Mouse (Mus musculus) left cerebral cortex, postnatal 10 days (tissue): ENCODE data around the gene Gm3448. TPM values are rescaled to one million over a fixed set of nuclear protein-coding genes. Genes with fewer than 3 reads are reported as not detected.
"Not testable (repeated sequence)": the region's sequence is repeated elsewhere in the genome, so short reads cannot be mapped to it uniquely, and the experiment has no call there.

Source experiments
- DNase-seq, 2 experiments: peaks; one replicate each; pipeline ENCODE4 v3.0.0; 2021 to 2022; ENCODE audit warnings: low spot score in 2 of 2, mixed read lengths in 1 of 2; ENCODE audit errors: extremely low spot score in 1 of 2
- intact Hi-C: fragments of 180-260 bp; cut with DNase I; formaldehyde crosslinking; loops from one replicate; pipeline ENCODE4 v1.15.1; 2025
- total RNA-seq, 2 experiments: library from RNA; stranded (reverse); gene quantifications; 2 replicates each; pipeline ENCODE4 v1.2.3; 2021

Gene Gm3448
- total RNA-seq, 2 experiments from 2014 or later: 5.5 to 6.3 TPM

- DNase-seq, intact Hi-C loops: not testable (repeated sequence)
Observed at GRCm38 (mm10) chr17:14977718-14978361, 63.5 kb downstream of the Gm3448 start.

- DNase-seq, intact Hi-C loops: not testable (repeated sequence)
Observed at GRCm38 (mm10) chr17:14968373-14968913, 72.9 kb downstream of the Gm3448 start.

- DNase-seq, intact Hi-C loops: not testable (repeated sequence)
Observed at GRCm38 (mm10) chr17:14961557-14962154, 79.7 kb downstream of the Gm3448 start.

GRCm38 (mm10) chr17:14960951-14961556 lies 80.3 kb downstream of the Gm3448 start, which contains the start of gene Phf10:
Gene Phf10, minus strand, starts transcription at chr17:14961273.
- intact Hi-C loops: not testable (repeated sequence)
- DNase-seq: peak in 1 of 2 experiments; percentile 57

- peak in 1 of 2 experiments; percentile 58 for DNase-seq
- intact Hi-C loops: no loop called here
Observed at GRCm38 (mm10) chr17:14960520-14960919, 80.8 kb downstream of the Gm3448 start.

- intact Hi-C loops: no loop called here
- no peak for DNase-seq
Observed at GRCm38 (mm10) chr17:14959979-14960378, 81.4 kb downstream of the Gm3448 start.

- DNase-seq: no peak
- intact Hi-C loops: no loop called here
Observed at GRCm38 (mm10) chr17:14958686-14959327, 82.5 kb downstream of the Gm3448 start.

GRCm38 (mm10) chr17:14953452-14953851 lies 87.9 kb downstream of the Gm3448 start:
- DNase-seq: no peak
- intact Hi-C loops: no loop called here

GRCm38 (mm10) chr17:14949161-14949827 lies 92.0 kb downstream of the Gm3448 start:
- no peak for DNase-seq
- intact Hi-C loops: no loop called here

Other genes starting within 250 kb of the Gm3448 start
- gene Wdr27, start 98.4 kb downstream of the Gm3448 start, total RNA-seq: 1 to 10 TPM; 3.6 to 4.6 TPM
- 10 to 100 TPM; 19.5 to 20.2 TPM for gene 1600012H06Rik, start 98.4 kb downstream of the Gm3448 start, total RNA-seq
- 10 to 100 TPM; 70.2 to 71.6 TPM for gene Phf10, start 80.3 kb downstream of the Gm3448 start, total RNA-seq
- gene 9030025P20Rik, start 63.1 kb downstream of the Gm3448 start, total RNA-seq: 1 to 10 TPM; 3.7 to 4.9 TPM
- 1 to 10 TPM in 1 of 2 experiments, not detected in 1; 1.1 TPM for gene Gm3417, start 62.7 kb downstream of the Gm3448 start, total RNA-seq
- gene Gm3435, start 31.4 kb downstream of the Gm3448 start, total RNA-seq: 1 to 10 TPM; 3.8 TPM
- 10 to 100 TPM; 39.1 to 45.8 TPM for gene Ermard, start 329 bp downstream of the Gm3448 start, total RNA-seq
- not detected for gene Tcte3, start within 50 bp of the Gm3448 start, total RNA-seq